Mouse (Mus musculus) erythroid progenitor cell, adult 5-6 weeks (primary cell): ENCODE results near the gene Stk26. TPM values are rescaled to one million over a fixed set of nuclear protein-coding genes. Genes with fewer than 3 reads are reported as not detected.

Source experiments
- ATAC-seq: replicated peaks from 2 replicates; pipeline ENCODE4 v1.8.0; 2016; ENCODE audit warnings: moderate number of reproducible peaks, mild to moderate bottlenecking, moderate TSS enrichment, inconsistent platforms; ENCODE audit not compliant: poor library complexity, low FRiP score, severe bottlenecking
- total RNA-seq, 2 experiments: library from RNA; stranded (forward) in 1 of 2; stranded (reverse) in 1 of 2; fragments of 150-400 nt in 1 of 2; fragments of 186-747, 209-891 nt in 1 of 2; gene quantifications; 2 replicates each; pipeline versions ENCODE4 v1.2.3 to v1.2.4; 2015 to 2017; ENCODE audit warnings: low replicate concordance in 2 of 2

The Stk26 gene
- total RNA-seq, 2 experiments from 2014 or later = 14.3 to 60.8 TPM

DNA sequence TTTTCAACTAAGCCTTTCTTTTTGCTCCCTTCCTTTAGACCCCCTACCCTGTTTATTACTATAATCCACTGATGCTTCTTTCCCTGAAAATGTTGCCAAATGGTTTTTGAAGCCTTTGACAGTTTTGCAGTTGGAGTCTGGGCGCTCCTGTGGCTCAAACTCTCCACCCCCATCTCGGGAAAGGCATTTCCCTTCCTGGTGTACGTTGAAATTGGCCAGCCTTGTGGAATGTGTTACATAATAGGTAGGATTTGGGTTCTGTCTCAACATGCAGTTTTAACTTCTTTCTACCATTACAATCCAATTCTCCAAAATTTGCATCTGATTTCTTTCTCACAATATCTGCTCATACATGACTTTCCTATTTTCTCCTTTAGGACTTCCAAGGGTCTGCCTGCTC lies 77.9 kb downstream of the Stk26 start:
- ATAC-seq = no peak

- ATAC-seq = no peak
Measured at GRCm38 (mm10) chrX:50924629-50925364, 84.0 kb downstream of the Stk26 start.

GRCm38 (mm10) chrX:50926893-50927545 lies 86.2 kb downstream of the Stk26 start:
- peak; percentile 54; the same call in 1 of the 2 replicates for ATAC-seq

DNA sequence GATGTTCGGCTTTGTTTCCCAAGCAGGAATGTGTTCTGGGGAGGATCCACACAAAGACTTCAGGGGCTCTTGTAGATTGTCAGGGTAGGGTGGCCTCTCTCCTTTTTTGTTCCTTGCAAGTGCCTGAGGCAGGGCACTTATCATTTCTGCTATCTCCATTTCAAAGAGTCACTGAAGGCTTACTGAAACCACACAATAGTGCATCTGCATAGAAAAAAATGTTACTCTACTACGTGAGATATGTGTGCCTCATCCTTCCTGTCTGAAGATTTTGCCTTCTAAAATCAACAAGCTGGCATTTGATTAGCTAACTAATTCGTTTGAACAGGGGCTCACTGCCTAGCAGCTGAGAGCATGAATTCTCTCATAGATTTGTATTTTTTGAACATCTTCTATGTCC lies 89.5 kb downstream of the Stk26 start:
- no peak for ATAC-seq

DNA sequence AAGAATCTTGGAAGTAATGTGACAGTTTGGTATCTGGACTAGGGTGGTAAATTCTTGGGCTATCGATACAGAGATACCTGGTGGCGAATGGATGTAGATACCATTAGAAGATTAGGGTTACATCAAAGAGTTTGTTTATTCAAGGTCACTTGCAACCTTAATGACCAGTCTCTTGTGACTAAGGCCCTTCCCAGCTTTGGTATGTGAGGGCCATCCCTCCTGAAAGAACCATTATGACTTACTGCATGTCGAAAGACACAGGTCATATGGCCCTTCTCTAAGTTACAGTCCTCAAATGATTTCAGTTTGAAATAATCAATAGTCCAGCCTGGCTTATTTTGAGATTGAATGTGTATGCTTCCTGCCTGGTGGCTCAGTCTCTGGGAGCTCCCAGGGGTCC lies 96.3 kb downstream of the Stk26 start:
- ATAC-seq = no peak

DNA sequence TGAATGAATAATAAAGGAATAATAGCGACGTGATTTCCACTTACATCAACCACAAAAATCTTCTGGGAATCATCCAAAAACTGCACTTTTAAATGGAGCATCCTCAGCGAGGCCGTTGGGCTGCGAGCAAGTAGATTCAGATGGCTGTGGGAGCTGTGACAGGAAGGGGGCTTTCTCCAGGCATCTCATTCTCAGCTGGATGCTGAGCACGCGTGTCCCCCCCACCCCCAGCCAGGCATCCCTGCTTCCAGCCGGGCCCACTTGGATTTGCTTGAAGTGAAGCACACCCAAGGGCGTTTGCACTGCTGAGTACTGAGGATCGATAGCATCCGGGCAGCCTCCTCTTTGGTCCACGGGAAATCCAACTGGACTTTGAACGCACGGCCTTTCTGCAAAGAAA lies 101.8 kb downstream of the Stk26 start, which contains the start of gene Frmd7:
TSS of gene Frmd7 (minus strand) at position 101 of the 400 bp plus-strand sequence.
- no peak for ATAC-seq

Other genes with a start within 250 kb of the Stk26 start
- gene Frmd7, start 101.7 kb downstream of the Stk26 start, total RNA-seq (2015; ENCODE audit: low replicate concordance) = not detected in 2 replicates
- gene Frmd7, start 101.7 kb downstream of the Stk26 start, total RNA-seq (2017; ENCODE audit: low replicate concordance) = not detected in 2 replicates
- gene Rap2c, start 177.0 kb downstream of the Stk26 start, total RNA-seq (2015; ENCODE audit: low replicate concordance) = 10.1 and 11.2 TPM in 2 replicates
- 4.8 and 11.3 TPM in 2 replicates for gene Rap2c, start 177.0 kb downstream of the Stk26 start, total RNA-seq (2017; ENCODE audit: low replicate concordance)